Mouse (Mus musculus) brown adipose tissue, adult 24 weeks (tissue): ENCODE results near the gene Hist1h2ah. TPM values are rescaled to one million over a fixed set of nuclear protein-coding genes. Genes with fewer than 3 reads are reported as not detected.

ENCODE experiments used
- H3K27ac ChIP-seq: fragments of 200-500 bp; replicated peaks from 2 replicates; pipeline ENCODE4 v1.5.1; 2012; ENCODE audit warnings: low read depth, mild to moderate bottlenecking, low read length
- H3K4me1 ChIP-seq: fragments of 200-500 bp; 2 replicates; pipeline ENCODE4 v1.6.1; 2012; ENCODE audit warnings: low read length, mixed read lengths; ENCODE audit not compliant: control insufficient read depth, insufficient read depth, insufficient read length
- H3K4me3 ChIP-seq: fragments of 200-500 bp; 2 replicates; pipeline ENCODE4 v1.5.1; 2012; ENCODE audit warnings: low read depth, mild to moderate bottlenecking, low read length, moderate library complexity; ENCODE audit not compliant: insufficient read depth
- polyA plus RNA-seq: library from polyadenylated mRNA; stranded (reverse); fragments of >200 nt; gene quantifications from 2 replicates; pipeline ENCODE4 v1.2.4, GENCODE M21; 2012; ENCODE audit not compliant: missing spikeins, insufficient read depth, insufficient read length

Gene Hist1h2ah
- polyA plus RNA-seq, 1 experiment: not detected

DNA sequence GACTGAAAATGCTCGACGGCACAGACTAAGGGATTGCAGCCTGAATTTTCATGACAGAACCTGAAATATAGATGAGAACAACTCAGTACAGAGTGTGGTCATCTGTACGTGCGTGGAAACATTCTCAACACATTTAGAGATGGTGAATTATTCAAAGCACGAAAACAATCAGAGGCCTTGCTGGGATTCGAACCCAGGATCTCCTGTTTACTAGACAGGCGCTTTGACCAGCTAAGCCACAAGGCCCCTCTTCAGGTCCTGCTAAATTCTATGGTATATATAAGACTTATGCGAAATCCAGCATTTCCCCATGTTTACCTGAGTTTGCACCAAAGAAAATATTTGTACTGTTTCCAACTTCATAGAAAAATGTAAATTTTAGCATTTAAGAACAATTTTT is 5.4 kb downstream of the Hist1h2ah start:
- Histone ChIP-seq H3K4me3 (no peak overlapping the region), H3K4me1 (no peaks in the 10 kb centered on the region), H3K27ac (no peak overlapping the region)

DNA sequence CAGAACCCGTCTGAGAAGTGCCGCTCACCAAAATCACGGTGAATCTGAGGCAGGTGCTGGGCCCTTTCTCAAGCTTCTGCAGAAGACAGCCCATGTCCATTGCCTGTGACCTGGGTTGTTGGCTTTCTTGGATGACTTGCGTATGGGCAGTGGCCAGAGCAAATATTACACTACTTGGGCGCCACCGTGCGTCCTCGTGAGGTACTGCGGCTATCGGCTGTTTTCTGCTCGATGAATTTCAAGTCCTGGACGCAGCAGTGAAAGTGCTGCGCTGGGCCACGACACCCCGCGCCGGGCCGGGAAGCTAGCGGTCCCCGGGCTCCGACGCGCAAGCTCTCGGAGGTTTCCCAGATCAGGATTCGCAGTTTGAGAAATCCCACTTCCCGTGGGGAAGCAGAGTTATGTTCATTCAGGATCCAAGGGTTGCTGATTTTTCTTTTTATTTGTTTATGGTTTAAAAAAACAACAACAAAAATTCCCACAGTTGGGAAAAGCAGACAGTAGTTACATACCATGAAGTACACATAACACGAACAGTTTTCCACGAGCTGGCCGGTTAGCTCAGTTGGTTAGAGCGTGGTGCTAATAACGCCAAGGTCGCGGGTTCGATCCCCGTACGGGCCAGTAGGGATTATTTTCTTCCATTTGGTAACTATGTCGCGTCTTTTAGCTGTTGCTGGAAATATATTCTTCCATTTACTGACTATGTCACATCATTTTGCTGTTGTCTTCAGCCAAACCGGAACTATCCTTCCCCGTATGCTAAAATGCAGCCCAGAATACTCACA is 6.5 kb downstream of the Hist1h2ah start:
- H3K4me3 ChIP-seq: peak overlapping the region; percentile 94
- H3K27ac ChIP-seq: peak overlapping the region; percentile 64
- H3K4me1 ChIP-seq: no peaks in the 10 kb centered on the region

DNA sequence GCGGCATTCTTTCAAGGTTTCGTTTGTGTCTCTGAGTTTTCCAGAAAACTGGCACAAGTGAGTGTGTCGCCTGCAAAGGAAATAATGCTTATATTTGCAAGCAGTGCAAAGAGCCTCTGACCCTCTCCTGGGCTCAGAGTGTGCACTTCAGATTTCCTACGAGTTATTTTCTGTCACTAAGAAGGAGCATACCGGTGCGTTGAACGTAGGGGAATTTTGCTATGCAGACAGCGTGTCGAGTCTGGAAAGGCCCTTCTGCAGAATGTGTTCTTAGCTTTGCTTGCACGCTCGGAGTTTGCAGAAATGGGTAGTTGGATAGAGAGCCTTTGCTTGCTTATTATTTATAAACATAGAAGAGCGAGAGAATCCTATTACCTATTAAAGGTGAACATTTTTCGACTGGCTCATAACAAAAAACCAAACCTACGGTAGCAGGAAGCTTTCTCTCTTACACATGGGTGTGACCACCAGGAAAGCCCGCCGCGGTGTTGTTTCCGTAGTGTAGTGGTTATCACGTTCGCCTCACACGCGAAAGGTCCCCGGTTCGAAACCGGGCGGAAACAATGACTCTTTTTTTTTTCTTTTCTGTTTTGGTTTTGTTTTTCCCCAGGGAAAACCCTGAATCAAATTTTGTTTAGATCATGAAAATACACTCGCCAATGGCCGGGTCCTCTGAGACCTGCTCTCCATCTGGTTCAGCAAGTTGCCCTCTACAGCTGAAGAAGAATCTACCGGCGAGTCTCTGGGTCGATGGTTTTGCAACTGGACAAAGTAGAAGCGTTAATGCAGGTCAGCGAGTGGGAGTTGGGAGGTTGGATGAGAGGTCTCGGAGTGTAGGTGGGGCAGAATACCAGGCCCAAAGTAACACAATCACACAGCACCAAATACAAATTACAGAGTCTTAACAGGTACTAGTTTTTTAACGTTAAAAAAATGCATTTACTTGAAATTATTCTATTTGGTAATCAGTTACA is 9.0 kb downstream of the Hist1h2ah start:
- Histone ChIP-seq H3K27ac (no peak overlapping the region), H3K4me3 (peak overlapping the region; percentile 71), H3K4me1 (no peaks in the 10 kb centered on the region)

DNA sequence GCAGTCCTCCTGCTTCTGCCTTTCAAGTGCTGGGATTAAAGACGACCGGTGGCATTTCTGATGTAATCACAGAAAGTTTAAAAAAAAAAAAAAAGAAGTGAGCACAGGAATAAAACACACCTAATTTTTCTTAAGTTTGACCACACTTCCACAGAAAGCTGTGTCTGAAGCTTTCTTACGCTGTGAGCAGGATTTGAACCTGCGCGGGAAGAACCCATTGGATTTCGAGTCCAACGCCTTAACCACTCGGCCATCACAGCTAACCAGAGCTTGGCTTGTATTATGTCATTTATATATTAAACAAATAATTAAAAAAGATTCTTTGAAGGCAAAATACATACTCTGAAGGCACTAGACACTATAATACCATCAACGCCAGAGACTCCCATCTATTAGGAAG is 13.1 kb downstream of the Hist1h2ah start:
- no peak overlapping the region for H3K27ac ChIP-seq
- peak overlapping the region; percentile 62 for H3K4me3 ChIP-seq
- no peaks in the 10 kb centered on the region for H3K4me1 ChIP-seq

DNA sequence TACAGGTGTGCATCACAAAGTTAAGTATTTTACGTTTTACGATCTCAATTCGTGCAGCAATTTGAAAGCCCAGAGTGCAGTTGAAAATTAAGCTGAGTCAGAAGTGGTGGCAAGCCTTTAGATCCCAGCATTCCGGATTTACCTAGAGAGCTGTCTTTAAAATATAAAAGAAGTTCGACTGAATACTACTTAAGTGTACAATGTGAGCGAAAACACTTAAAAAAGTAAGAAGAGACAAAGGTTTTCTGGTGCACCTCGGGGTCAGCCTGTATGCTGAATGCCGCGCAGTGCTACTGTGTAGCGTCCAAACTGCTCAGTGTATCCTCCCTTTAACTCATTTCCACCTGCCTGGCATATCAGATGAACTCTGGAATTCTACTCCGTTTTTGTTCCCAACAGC is 13.8 kb downstream of the Hist1h2ah start:
- H3K27ac ChIP-seq: no peak overlapping the region

DNA sequence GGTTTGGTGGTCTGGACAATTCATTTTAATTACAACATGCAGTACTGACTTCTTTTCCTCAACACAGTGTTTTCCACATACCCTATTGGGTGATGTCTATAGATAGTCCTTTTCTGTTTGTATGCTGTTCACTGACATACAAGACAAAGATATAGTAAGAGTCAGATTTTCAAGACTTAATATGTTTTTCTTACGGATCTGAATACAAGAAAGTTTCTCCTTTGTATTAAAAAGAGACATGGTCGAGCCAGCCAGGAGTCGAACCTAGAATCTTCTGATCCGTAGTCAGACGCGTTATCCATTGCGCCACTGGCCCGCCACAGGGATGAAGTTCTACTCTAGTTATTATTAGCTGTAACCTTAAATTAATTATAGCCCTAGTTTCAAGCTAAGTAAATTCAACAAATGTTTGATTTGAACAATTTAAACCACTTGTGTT is 14.4 kb downstream of the Hist1h2ah start:
- H3K4me3 ChIP-seq: peak overlapping the region; percentile 62
- H3K27ac ChIP-seq: no peak overlapping the region

More for the DNA sequence above, 13.8 kb downstream of the Hist1h2ah start:
- Histone ChIP-seq H3K4me1 (no peaks in the 10 kb centered on the region), H3K4me3 (peak overlapping the region; percentile 62)

DNA sequence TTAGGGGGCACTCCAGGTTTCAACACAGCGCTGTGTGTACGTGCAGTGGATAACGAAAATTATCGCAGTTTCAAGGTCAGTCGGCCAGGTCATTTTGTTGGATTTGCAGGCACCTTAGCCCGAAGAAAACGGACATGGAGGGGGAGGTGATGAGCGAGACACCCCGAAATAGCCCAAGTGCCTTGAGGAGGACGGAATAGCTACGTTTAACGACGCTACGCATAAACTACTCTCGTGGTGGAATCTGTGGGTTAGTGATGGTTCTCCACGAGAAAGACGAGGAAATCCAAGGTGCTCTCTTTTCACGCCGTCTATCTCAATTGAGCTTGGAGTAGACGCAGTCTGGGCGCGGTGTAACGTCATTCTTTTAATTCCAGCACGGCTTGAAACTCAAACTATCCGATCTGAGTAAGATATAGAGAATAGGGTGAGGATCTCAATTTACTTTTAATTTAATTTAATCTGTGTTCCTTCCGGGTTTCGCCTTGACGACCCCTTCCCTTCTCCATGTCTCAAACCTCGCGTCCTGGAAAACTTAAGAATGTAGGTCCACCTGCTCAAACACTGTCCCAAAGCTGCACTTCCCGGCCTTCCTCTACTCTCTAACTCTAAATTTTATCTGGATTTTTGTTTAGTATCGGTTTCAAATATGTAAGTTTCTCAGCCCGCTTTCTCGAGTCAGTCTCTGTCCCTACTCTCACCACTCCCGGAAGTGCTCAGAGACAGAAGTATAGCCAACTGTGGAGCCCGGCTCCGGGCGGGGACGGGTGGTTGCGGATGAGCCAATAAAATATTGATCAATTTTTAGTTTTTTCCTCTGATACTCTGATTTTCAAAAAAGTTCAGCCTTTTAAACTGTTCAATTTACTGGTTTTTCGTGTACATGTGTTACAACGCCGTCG is 15.2 kb downstream of the Hist1h2ah start:
- no peak overlapping the region for H3K27ac ChIP-seq

More for the DNA sequence above, 14.4 kb downstream of the Hist1h2ah start:
- no peaks in the 10 kb centered on the region for H3K4me1 ChIP-seq

DNA sequence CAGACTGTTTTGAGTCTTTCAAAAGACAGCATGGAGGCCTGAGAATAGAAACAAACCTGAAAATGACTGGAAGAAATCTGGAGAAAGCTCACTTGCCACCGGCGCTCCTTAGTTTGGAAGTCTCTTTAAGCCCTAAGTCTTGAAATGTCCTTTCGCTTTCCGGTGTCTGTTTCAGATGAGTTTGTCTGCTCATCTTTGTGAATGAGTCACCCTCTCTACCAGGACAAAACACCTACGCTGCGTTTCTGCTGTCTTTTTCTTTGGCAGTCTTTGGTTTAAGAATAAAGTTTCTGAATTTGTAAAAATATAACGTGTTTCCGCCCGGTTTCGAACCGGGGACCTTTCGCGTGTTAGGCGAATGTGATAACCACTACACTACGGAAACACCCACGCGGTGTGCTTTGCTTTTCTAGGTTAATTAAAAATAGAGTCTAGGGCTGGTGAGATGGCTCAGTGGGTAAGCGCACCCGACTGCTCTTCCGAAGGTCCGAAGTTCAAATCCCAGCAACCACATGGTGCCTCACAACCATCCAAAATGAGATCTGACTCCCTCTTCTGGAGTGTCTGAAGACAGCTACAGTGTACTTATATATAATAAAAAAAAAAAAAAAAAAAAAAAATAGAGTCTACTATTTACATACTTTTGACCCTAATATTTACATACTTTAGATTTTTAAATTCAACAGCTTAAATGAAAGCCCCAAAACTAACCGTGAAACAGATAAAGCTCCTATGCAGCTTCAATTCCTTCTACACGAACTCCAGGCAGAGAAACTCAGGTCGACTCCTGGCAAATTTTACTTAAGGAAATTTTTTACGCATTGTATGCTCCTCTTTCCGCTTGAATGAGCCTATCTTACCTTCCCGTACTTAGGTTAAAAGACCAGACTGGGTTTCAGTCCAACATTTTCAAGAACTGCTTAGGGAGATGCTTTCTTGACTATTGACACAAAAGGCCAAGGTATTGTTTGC is 19.6 kb downstream of the Hist1h2ah start:
- Histone ChIP-seq H3K4me3 (0 out of 2 replicates have a peak overlapping the region, but pooled peaks have one; percentile 6), H3K4me1 (no peaks in the 10 kb centered on the region)

More for the DNA sequence above, 15.2 kb downstream of the Hist1h2ah start:
- peak overlapping the region; percentile 53 for H3K4me3 ChIP-seq
- no peaks in the 10 kb centered on the region for H3K4me1 ChIP-seq

DNA sequence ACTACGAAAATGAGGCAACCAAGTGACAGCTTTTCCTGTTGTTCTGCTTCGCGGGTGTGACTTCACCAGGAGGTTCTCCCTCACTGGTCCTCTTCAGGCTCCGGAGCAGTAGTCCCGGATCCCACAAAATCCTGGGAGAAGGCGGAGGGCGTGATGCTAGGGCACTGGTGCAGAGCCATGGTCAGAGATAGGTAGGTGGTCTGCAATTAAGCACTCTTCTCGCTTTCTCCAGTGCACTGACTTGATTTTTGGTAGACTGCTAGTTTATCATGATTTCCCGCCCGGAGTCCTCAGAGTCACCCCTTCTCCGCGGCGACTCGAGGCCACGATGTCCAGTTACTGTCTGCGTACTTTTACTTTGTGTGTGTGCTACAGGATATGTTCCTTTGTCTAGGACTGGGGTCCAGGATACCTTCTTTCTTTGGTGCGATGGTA is 20.9 kb downstream of the Hist1h2ah start:
- H3K27ac ChIP-seq: no peak overlapping the region
- H3K4me3 ChIP-seq: peak overlapping the region; percentile 25
- H3K4me1 ChIP-seq: no peaks in the 10 kb centered on the region

More for the DNA sequence above, 19.6 kb downstream of the Hist1h2ah start:
- H3K27ac ChIP-seq: no peak overlapping the region

DNA sequence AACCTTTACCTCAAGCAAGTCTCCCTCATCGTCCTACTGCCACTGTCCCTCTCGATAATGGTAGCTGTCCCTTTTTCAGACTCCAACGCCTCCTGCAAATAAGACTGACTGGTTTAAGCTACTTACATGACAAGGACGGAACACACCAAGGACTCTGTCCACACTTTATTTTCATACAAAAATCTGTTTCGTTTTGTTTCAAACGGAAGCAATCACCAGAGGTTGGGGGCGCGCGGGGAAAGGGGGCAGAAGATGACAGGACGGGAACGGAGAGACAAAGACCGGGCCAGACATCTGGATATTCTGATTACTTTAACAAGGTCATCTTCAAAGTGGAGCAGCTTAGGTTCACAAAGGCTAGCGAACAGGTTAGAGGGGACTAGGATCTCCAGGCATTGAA is 21.7 kb downstream of the Hist1h2ah start:
- Histone ChIP-seq H3K4me1 (no peaks in the 10 kb centered on the region), H3K4me3 (no peak overlapping the region; the same call in 1 of the 2 replicates), H3K27ac (no peak overlapping the region)

DNA sequence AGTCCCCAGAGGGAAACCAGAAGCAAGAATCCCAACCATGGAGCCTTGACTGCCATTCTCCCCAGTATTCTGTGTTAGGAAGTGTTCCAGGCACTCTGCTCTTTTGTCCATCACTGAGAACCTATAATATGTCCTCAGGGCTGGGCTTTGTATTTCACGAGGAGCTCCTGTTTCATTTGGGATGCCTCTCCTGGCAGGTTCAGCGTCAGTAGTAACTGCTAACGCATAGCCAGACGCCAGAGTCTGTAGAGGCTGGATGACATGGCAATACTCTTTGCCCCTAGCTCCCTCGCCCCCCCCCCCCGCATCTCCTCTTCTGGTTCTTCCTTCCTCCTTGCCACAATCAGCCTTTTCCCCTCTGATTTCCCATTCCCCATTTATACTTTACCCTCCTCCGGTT is 25.7 kb downstream of the Hist1h2ah start, which contains the start of gene Prss16:
Gene Prss16, minus strand, starts transcription at position 101 of the 400 bp plus-strand sequence.
- no peak within 1 kb of the TSS for H3K4me3 ChIP-seq
- H3K4me1 ChIP-seq: no peaks in the 10 kb centered on the region
- no peak within 1 kb of the TSS for H3K27ac ChIP-seq

DNA sequence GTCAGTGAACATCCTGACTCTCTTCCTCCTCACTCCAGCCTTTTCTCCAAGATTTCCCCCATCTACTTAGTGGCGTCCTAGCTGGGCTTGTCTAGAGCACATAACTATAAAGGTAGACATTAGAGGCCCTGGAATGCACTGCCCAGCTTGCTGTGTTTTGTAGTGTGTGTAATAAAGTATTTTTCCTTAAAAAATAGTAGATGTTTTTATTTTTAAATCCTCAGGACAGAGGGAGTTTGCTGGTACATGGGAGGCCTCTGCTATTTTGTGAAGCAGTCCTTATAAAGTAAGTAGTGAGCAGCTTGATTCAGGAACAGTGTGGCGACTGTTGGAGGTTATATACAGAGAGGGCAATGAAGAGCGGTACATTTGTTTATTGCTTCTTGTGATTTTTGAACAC is 26.7 kb downstream of the Hist1h2ah start:
- Histone ChIP-seq H3K27ac (no peak overlapping the region), H3K4me1 (no peaks in the 10 kb centered on the region), H3K4me3 (no peak overlapping the region)

DNA sequence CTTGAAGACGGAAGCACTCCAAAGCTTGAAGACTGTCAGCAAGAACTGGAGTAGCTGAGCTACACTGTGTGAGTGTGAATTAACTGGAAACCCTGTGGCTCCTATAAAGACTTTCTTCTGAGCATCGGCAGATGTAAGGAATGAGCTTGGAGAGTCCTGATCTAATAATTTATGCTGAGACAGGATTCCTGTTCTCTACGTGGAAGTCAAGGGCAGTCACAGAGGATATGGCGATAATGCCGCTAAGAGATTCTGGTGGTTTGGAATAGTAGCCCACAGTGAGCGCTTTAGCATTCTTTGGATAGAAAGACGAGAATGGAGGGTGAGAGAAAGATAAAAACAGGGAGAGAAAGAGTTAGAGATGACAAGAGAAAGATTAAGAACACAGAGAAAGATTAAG is 27.5 kb downstream of the Hist1h2ah start:
- no peak overlapping the region for H3K27ac ChIP-seq
- H3K4me3 ChIP-seq: peak overlapping the region; percentile 5; the same call in 1 of the 2 replicates
- H3K4me1 ChIP-seq: no peaks in the 10 kb centered on the region
